Mouse (Mus musculus) brain, embryonic 14.5 days (tissue): ENCODE results near the gene Sspo.

ENCODE experiments used
- CTCF ChIP-seq: fragments of 200-500 bp; IDR thresholded peaks from 2 replicates; pipeline ENCODE4 v1.5.1; 2012; ENCODE audit warnings: inconsistent platforms, mild to moderate bottlenecking, moderate library complexity, borderline replicate concordance; ENCODE audit not compliant: insufficient read depth, insufficient read length; ENCODE audit errors: extremely low read depth
- POLR2A ChIP-seq: fragments of 200-500 bp; IDR thresholded peaks from 2 replicates; pipeline ENCODE4 v1.6.1; 2012; ENCODE audit warnings: mild to moderate bottlenecking, inconsistent platforms, borderline replicate concordance; ENCODE audit not compliant: poor library complexity, insufficient read depth, insufficient read length, severe bottlenecking; ENCODE audit errors: extremely low read depth

DNA sequence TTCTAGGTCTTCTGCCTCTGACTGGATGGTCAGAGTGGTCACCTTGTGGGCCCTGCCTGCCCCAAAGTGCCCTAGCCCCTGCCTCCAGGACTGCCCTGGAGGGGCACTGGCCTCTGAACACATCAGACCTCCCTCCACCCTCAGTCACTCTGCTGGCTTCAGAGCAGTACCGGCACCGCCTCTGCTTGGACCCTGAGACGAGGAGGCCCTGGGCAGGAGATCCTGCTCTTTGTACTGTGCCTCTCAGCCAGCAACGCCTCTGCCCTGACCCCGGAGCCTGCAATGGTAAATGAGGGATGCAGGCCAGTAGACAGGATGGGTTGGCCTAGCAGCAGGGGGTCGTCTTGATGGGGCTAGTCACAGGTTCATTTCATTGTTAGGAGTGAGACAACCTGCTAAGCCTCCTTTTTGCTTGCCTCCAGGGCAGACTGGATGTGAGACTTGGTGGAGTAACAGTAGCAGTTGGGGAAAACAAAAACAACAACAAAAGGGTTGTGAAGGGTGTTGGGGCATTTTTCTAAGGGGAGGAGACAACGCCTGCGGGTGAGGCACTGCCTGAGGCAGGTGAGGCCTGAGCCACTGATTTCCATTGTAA is 45.2 kb downstream of the Sspo start:
- TF ChIP-seq CTCF (no peak), POLR2A (no peak)
